Mouse (Mus musculus) G1E (cell line): ENCODE measurements around the gene Ccdc141. TPM values are rescaled to one million over a fixed set of nuclear protein-coding genes. Genes with fewer than 3 reads are reported as not detected.

Source experiments
- ATAC-seq: 2 replicates; pipeline ENCODE4 v1.8.0; 2016; ENCODE audit warnings: mild to moderate bottlenecking; ENCODE audit not compliant: insufficient number of reproducible peaks, poor library complexity, low FRiP score, severe bottlenecking; ENCODE audit errors: extremely low read depth
- DNase-seq: peaks from one replicate; pipeline ENCODE4 v3.0.0; 2012; ENCODE audit warnings: low spot score
- H3K27me3 ChIP-seq: 2 replicates; pipeline ENCODE4 v1.6.1; 2012; ENCODE audit warnings: mild to moderate bottlenecking, low read length, inconsistent platforms; ENCODE audit not compliant: insufficient read depth
- H3K36me3 ChIP-seq: replicated peaks from 2 replicates; pipeline ENCODE3; 2012; ENCODE audit warnings: mild to moderate bottlenecking, inconsistent platforms
- H3K4me1 ChIP-seq: 2 replicates; pipeline ENCODE4 v1.6.1; 2012; ENCODE audit warnings: low read depth, low read length, inconsistent platforms, mixed read lengths; ENCODE audit not compliant: insufficient read depth
- H3K4me3 ChIP-seq: 2 replicates; pipeline ENCODE4 v1.5.1; 2012; ENCODE audit warnings: low read depth, mild to moderate bottlenecking, inconsistent platforms, low read length, moderate library complexity, mixed read lengths
- H3K9me3 ChIP-seq: replicated peaks from 2 replicates; pipeline ENCODE4 v1.6.1; 2012; ENCODE audit warnings: inconsistent platforms
- CTCF ChIP-seq: IDR thresholded peaks from 2 replicates; pipeline ENCODE4 v1.5.1; 2012; ENCODE audit warnings: low read depth, low read length, inconsistent platforms, mixed read lengths
- GATA1 ChIP-seq: IDR thresholded peaks from 2 replicates; pipeline ENCODE4 v1.6.1; 2012; ENCODE audit warnings: borderline replicate concordance, low read length, inconsistent platforms, mixed read lengths
- GATA2 ChIP-seq: IDR thresholded peaks from 2 replicates; pipeline ENCODE4 v1.6.1; 2012; ENCODE audit warnings: low read depth, low read length, inconsistent platforms, borderline replicate concordance
- POLR2AphosphoS5 ChIP-seq: IDR thresholded peaks from 2 replicates; pipeline ENCODE4 v1.6.1; 2012; ENCODE audit warnings: low read depth, low read length, inconsistent platforms; ENCODE audit not compliant: insufficient replicate concordance
- TAL1 ChIP-seq: conservative IDR thresholded peaks from 2 replicates; pipeline ENCODE4 v1.6.1; 2012; ENCODE audit warnings: low read depth, low read length, inconsistent platforms, mixed read lengths
- polyA plus RNA-seq: library from polyadenylated mRNA; stranded (reverse); fragments of >175 nt; gene quantifications from 2 replicates; pipeline ENCODE4 v1.2.3, GENCODE M21; 2012
- total RNA-seq, 2 experiments: library from RNA; stranded (forward) in 1 of 2; stranded (reverse) in 1 of 2; fragments of 200-1000 nt in 1 of 2; fragments of >200 nt in 1 of 2; fragmentation: Nextera tagmentation in 1 of 2; gene quantifications; 2 replicates each; pipeline ENCODE4 v1.2.3; 2014 to 2017

The Ccdc141 gene
- total RNA-seq (2014; fragmentation: Nextera tagmentation) (not detected in 2 replicates), total RNA-seq (2017) (0.06 and 0.11 TPM in 2 replicates), polyA plus RNA-seq (not detected in 2 replicates)

DNA sequence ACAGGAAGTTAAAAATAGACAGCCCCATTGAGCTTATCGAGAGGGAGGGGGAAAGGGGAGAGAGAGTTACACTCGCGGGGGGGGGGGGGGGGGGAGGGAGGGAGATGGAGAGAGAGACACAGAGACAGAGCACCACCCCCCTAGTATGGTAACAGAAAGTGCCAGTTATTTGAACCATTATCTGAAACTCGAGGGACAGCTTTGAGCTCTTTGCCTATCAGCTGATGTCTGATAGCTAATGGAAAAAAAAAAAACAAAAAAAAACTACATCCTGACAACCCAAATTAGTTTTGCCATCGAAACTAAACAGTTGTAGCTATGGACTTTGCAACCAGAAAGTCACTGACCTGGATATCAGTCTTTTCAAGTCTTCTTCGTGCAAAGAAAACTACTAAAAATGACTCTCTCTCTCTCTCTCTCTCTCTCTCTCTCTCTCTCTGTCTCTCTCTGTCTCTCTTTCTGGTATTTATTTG lies at the start of gene Ccdc141:
Ccdc141 (minus strand) TSS at position 4 of the 473 bp plus-strand sequence.
- Histone ChIP-seq H3K4me3 (no peak within 1 kb of the TSS), H3K4me1 (no peaks in the 10 kb centered on the region), H3K36me3 (no peaks in the 10 kb centered on the region), H3K27me3 (no peaks in the 10 kb centered on the region), H3K9me3 (peaks cover 49% of the 10 kb centered on the region)
- DNase-seq: no peak
- ATAC-seq: no peak
- TF ChIP-seq GATA2 (no peak), POLR2AphosphoS5 (no peak), CTCF (no peak), TAL1 (no peak), GATA1 (no peak)

- TF ChIP-seq GATA1: no peak
- no peak for TF ChIP-seq POLR2AphosphoS5
- no peak for TF ChIP-seq CTCF
- TF ChIP-seq GATA2: no peak
- no peak for TF ChIP-seq TAL1
- no peaks in the 10 kb centered on the region for H3K4me1 ChIP-seq
- DNase-seq (no peak), ATAC-seq (no peak)
- H3K36me3 ChIP-seq: no peaks in the 10 kb centered on the region
- H3K9me3 ChIP-seq: peaks cover 26% of the 10 kb centered on the region
- no peak overlapping the region for H3K4me3 ChIP-seq
- H3K27me3 ChIP-seq: no peaks in the 10 kb centered on the region
Observed at GRCm38 (mm10) chr2:77212885-77213284, 42.4 kb upstream of the Ccdc141 start.

DNA sequence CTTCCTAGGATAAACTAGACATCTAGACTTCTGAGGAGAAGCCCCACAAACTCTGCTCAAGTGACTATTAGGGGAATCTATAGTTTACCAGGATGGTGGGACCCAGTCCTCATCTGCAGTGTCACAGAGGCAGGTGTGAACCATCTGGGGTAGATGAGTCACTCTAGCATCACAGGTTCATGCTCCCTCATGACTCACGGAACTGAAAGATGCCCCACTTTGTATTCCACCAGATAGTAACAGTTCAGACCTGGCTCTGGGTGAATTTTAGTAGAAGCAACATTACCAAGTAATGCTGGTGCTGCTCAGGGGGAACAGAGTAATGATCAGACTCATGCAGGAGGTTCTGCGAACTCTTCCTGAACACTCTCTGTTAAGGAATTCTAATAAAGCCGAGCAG lies 36.5 kb upstream of the Ccdc141 start:
- Histone ChIP-seq H3K4me1 (no peaks in the 10 kb centered on the region), H3K27me3 (no peaks in the 10 kb centered on the region), H3K9me3 (peaks cover 34% of the 10 kb centered on the region), H3K4me3 (no peak overlapping the region), H3K36me3 (no peaks in the 10 kb centered on the region)
- DNase-seq (no peak), ATAC-seq (no peak)
- no peak for TF ChIP-seq CTCF
- TF ChIP-seq POLR2AphosphoS5: no peak
- no peak for TF ChIP-seq GATA2
- no peak for TF ChIP-seq TAL1
- no peak for TF ChIP-seq GATA1

- no peak for TF ChIP-seq CTCF
- TF ChIP-seq GATA1: no peak
- no peak for TF ChIP-seq TAL1
- no peak for TF ChIP-seq GATA2
- no peak for TF ChIP-seq POLR2AphosphoS5
- Histone ChIP-seq H3K4me3 (no peak overlapping the region), H3K36me3 (no peaks in the 10 kb centered on the region), H3K9me3 (peaks cover 38% of the 10 kb centered on the region), H3K27me3 (no peaks in the 10 kb centered on the region), H3K4me1 (no peaks in the 10 kb centered on the region)
- DNase-seq (no peak), ATAC-seq (no peak)
Observed at GRCm38 (mm10) chr2:77203916-77204315, 33.5 kb upstream of the Ccdc141 start.

DNA sequence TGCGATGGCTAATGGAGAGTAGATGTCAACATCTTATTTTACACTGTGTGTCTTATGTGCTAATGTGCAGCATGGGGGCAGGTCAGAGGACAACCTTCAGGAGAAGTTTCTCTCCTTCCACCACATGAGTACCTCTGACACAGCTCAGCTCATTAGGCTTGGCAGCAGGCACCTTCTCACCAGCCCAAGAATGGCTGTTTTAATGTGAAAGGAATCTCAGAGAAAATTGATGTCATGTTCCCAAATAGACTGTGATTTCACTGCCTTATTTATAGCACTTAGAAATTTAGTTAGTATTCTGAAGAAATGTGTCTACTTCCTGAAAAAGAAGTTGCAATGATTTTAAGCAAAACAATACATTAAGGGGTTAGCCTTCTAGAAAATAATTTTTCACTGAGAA lies 31.5 kb upstream of the Ccdc141 start:
- H3K27me3 ChIP-seq: no peaks in the 10 kb centered on the region
- H3K4me3 ChIP-seq: no peak overlapping the region
- H3K36me3 ChIP-seq: no peaks in the 10 kb centered on the region
- no peak for TF ChIP-seq TAL1
- no peak for TF ChIP-seq POLR2AphosphoS5
- no peak for TF ChIP-seq GATA2
- no peak for TF ChIP-seq GATA1
- no peak for TF ChIP-seq CTCF
- no peak for ATAC-seq
- no peaks in the 10 kb centered on the region for H3K4me1 ChIP-seq
- no peak for DNase-seq
- H3K9me3 ChIP-seq: peaks cover 34% of the 10 kb centered on the region

GRCm38 (mm10) chr2:77200958-77201614 lies 30.6 kb upstream of the Ccdc141 start:
- H3K36me3 ChIP-seq: no peaks in the 10 kb centered on the region
- H3K27me3 ChIP-seq: no peaks in the 10 kb centered on the region
- no peak for ATAC-seq
- no peak overlapping the region for H3K4me3 ChIP-seq
- no peaks in the 10 kb centered on the region for H3K4me1 ChIP-seq
- TF ChIP-seq GATA2: no peak
- TF ChIP-seq GATA1: no peak
- no peak for DNase-seq
- H3K9me3 ChIP-seq: peaks cover 34% of the 10 kb centered on the region

GRCm38 (mm10) chr2:77200379-77200778 lies 29.9 kb upstream of the Ccdc141 start:
- Histone ChIP-seq H3K9me3 (peaks cover 29% of the 10 kb centered on the region), H3K36me3 (no peaks in the 10 kb centered on the region), H3K27me3 (no peaks in the 10 kb centered on the region), H3K4me3 (no peak overlapping the region), H3K4me1 (no peaks in the 10 kb centered on the region)
- no peak for DNase-seq
- TF ChIP-seq CTCF: no peak
- ATAC-seq: no peak
